Mouse (Mus musculus) embryo, embryonic 10 days (tissue): ENCODE results near the gene St3gal4.

Experiments
- DNase-seq: peaks from one replicate; pipeline ENCODE4 v3.0.0-alpha.2; 2015; ENCODE audit warnings: low spot score

The St3gal4 gene

DNA sequence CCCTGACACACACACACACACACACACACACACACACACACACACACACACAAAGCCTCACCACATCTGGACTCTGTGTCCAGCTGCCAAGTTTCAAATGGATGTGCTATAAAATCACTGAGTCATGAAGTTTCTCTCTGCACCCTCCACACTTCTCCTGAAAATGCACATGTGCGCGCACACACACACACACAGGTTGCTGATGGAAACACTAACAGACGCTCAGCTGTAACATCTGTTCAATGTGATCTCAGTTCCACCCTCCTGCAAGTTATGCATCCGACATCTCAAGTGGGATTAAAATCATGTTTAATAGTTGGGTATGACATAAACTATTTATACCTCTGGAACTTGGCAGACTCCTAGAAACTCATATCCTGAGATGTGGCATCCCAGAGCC is 115.0 kb downstream of the St3gal4 start:
- no peak for DNase-seq

DNA sequence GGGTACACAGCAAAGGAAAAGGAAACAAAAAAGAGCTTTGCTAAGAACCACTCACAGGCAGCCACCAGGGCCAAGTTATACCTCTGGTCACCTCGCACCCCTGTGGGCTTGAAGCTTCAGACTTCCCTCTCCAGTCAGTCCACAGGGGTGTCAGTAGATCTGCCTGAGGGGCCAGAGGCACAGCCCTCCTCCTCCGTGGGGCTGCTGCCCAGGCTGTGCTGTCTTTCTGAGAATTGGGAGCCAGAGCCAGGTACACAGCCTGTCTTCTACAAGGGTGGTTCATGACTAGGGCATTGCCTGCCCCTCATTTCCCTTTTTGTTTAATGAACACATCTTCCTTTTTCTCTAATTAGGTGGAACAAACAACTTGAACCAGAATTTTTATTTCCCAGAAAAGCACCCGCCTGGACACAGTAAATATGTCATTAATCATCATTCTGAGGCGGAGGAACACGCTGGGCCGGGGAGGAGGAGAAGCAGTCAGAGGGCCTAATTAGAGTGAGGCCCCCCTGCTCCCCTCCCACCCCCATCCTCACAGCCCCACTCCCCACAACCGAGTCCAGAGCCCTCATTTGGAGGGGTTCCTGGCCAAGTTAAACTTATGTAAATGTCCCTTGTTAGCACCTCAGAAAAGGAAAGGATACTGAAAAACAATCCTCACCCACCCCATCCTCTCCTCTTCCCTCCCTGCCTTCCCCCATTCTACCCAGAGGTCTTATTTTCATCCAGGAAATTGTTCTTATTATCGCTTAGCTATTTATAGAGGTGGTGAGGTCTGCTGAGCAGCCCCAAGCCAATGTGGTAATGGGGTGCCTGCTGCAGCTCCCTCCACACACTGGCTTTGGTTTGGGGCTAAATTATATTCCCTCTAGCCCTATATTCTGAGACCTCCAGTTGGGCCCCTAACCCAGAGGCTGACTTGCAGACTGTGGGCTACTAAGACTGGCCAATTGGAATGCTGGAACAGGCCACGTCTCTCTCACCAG is 120.9 kb downstream of the St3gal4 start:
- no peak for DNase-seq
